In genomic region chr8:122677481-122678021, GRCm38 (mm10) we compare ENCODE assay signal across 8 mouse cellular contexts. TPM values are rescaled to one million over a fixed set of nuclear protein-coding genes. Genes with fewer than 3 reads are reported as not detected.
DNase-seq lines count a peak whose midpoint lies in the region; ATAC-seq and TF ChIP-seq lines count a peak whose summit lies in the region.

No protein-coding gene starts in this region.

- DNase-seq in adrenal gland, adult (ENCODE audit: inconsistent age in 2 of 2, low spot score in 1 of 2), result peak; percentile 50 to 74
- DNase-seq in adrenal gland, postnatal 25 days, result no peak
- DNase-seq in liver, adult 2 months (ENCODE audit: extremely low read depth, low read depth, low spot score), result no peak
- DNase-seq in liver, result no peak
- DNase-seq in hindbrain, embryonic 11.5 days (ENCODE audit: low spot score), result peak; percentile 55
- DNase-seq in lung, postnatal 0 days (ENCODE audit: low spot score), result peak; percentile 32
- peak; percentile 70 to 76 for DNase-seq in thymus, adult 18-20 months
- DNase-seq in ovary, postnatal 36 days (ENCODE audit: low spot score), result no peak

- H3K36me3 ChIP-seq in liver, adult 2 months (ENCODE audit: control insufficient read depth, insufficient read depth, low read length), result no peaks in the 10 kb centered on the region
- no peaks in the 10 kb centered on the region for H3K36me3 ChIP-seq in hindbrain, embryonic 11.5 days (ENCODE audit: control insufficient read depth, insufficient read depth, low read length)
- H3K36me3 ChIP-seq in lung, postnatal 0 days (ENCODE audit: insufficient read depth, low read length), result no peaks in the 10 kb centered on the region

- 3% methylated on average over 34 of the region's 35 CpGs for WGBS in liver, adult 2 months
- WGBS in hindbrain, embryonic 11.5 days, result 1% methylated on average over 34 of the region's 35 CpGs
- WGBS in lung, postnatal 0 days, result 1% methylated on average over 29 of the region's 35 CpGs

- no peaks in the 10 kb centered on the region for H3K9me3 ChIP-seq in hindbrain, embryonic 11.5 days (ENCODE audit: control insufficient read depth, low read length)
- no peaks in the 10 kb centered on the region for H3K9me3 ChIP-seq in lung, postnatal 0 days (ENCODE audit: low read length)

- H3K4me3 ChIP-seq in liver, adult 2 months (ENCODE audit: insufficient read depth, low read depth, low read length), result peak overlapping the region; percentile 62
- peak overlapping the region; percentile 58 for H3K4me3 ChIP-seq in hindbrain, embryonic 11.5 days (ENCODE audit: low read depth, low read length)
- peak overlapping the region; percentile 81 for H3K4me3 ChIP-seq in lung, postnatal 0 days (ENCODE audit: low read depth, low read length)

- H3K27ac ChIP-seq in liver, adult 2 months (replicated peaks; ENCODE audit: insufficient read depth, low read depth, low read length), result peak overlapping the region; percentile 36
- H3K27ac ChIP-seq in hindbrain, embryonic 11.5 days (ENCODE audit: low read depth, low read length), result peak overlapping the region; percentile 86
- peak overlapping the region; percentile 94 for H3K27ac ChIP-seq in lung, postnatal 0 days (ENCODE audit: low read length)

- H3K9ac ChIP-seq in liver, adult 2 months (ENCODE audit: low read depth, low read length), result peak overlapping the region; percentile 80
- peak overlapping the region; percentile 83 for H3K9ac ChIP-seq in hindbrain, embryonic 11.5 days (ENCODE audit: low read depth, low read length)
- peak overlapping the region; percentile 65 for H3K9ac ChIP-seq in lung, postnatal 0 days (replicated peaks; ENCODE audit: low read depth)

- no peak for ATAC-seq in hindbrain, embryonic 11.5 days (ENCODE audit: low FRiP score)
- ATAC-seq in lung, postnatal 0 days, result no peak

- peak overlapping the region; percentile 97 for H3K4me2 ChIP-seq in hindbrain, embryonic 11.5 days (replicated peaks; ENCODE audit: low read depth, low read length)
- H3K4me2 ChIP-seq in lung, postnatal 0 days (replicated peaks; ENCODE audit: low read depth, low read length), result peak overlapping the region; percentile 97

- TF ChIP-seq CTCF in liver, adult 2 months (IDR thresholded peaks at IDR 0.05; ENCODE audit: low read depth, low read length), result no peak
- 0 out of 2 replicates have a peak, but pooled peaks have one; percentile 6 for TF ChIP-seq CTCF in lung, postnatal 0 days (IDR thresholded peaks at IDR 0.05)

- H3K27me3 ChIP-seq in liver, adult 2 months (ENCODE audit: control insufficient read depth, insufficient read depth, low read length), result 0 out of 2 replicates have a peak, but pooled peaks cover 6% of the 10 kb centered on the region
- H3K27me3 ChIP-seq in hindbrain, embryonic 11.5 days (ENCODE audit: control insufficient read depth, insufficient read depth, low read length), result peaks cover 41% of the 10 kb centered on the region
- peaks cover 22% of the 10 kb centered on the region; the same call in 1 of the 2 replicates for H3K27me3 ChIP-seq in lung, postnatal 0 days (replicated peaks; ENCODE audit: insufficient read depth, low read length)

- no peaks in the 10 kb centered on the region for H3K79me2 ChIP-seq in liver, adult 2 months (ENCODE audit: control insufficient read depth, insufficient read depth, low read length)

- TF ChIP-seq EP300 in lung, postnatal 0 days (IDR thresholded peaks at IDR 0.05), result no peak

- peaks cover 2% of the 10 kb centered on the region; the same call in 1 of the 2 replicates for H3K4me1 ChIP-seq in liver, adult 2 months (ENCODE audit: control insufficient read depth, insufficient read depth, low read length)
- peaks cover 7% of the 10 kb centered on the region; the same call in 1 of the 2 replicates for H3K4me1 ChIP-seq in hindbrain, embryonic 11.5 days (replicated peaks; ENCODE audit: control insufficient read depth, insufficient read depth, low read length)
- 0 out of 2 replicates have a peak, but pooled peaks cover 3% of the 10 kb centered on the region for H3K4me1 ChIP-seq in lung, postnatal 0 days (ENCODE audit: insufficient read depth, low read depth, low read length)

- TF ChIP-seq POLR2A in liver, adult 2 months (IDR thresholded peaks at IDR 0.05; ENCODE audit: extremely low read depth, insufficient read depth, low read length), result no peak

RNA-seq across cellular contexts. Expression of gene Cbfa2t3, which starts 21.4 kb away (rescaled TPM):
- total RNA-seq in adrenal gland, postnatal 25 days (2021), result 12.2 and 14.1 TPM in 2 replicates
- 0.28 and 0.40 TPM in 2 replicates for total RNA-seq in liver, adult 2 months (2014; rRNA removed)
- polyA plus RNA-seq in liver, adult 2 months (2012; rRNA removed), result 1.2 and 1.3 TPM in 2 replicates
- 7.3 and 8.9 TPM in 2 replicates for polyA plus RNA-seq in hindbrain, embryonic 11.5 days (2014; fragmentation: Nextera tagmentation; extraction: Ambion mirVana)
- 15.0 and 17.0 TPM in 2 replicates for polyA plus RNA-seq in lung, postnatal 0 days (2015; fragmentation: Nextera tagmentation; extraction: Ambion mirVana)

RNA-seq across cellular contexts. Expression of gene Pabpn1l, which starts 55.0 kb away (rescaled TPM):
- not detected in 2 replicates for total RNA-seq in adrenal gland, postnatal 25 days (2021)
- not detected in 2 replicates for total RNA-seq in liver, adult 2 months (2014; rRNA removed)
- polyA plus RNA-seq in liver, adult 2 months (2012; rRNA removed), result not detected in 2 replicates
- not detected in 2 replicates for polyA plus RNA-seq in hindbrain, embryonic 11.5 days (2014; fragmentation: Nextera tagmentation; extraction: Ambion mirVana)
- 0.12 TPM in 1 of 2 replicates, not detected in the other for polyA plus RNA-seq in lung, postnatal 0 days (2015; fragmentation: Nextera tagmentation; extraction: Ambion mirVana)

Comparison
In these comparisons a context has a peak if more than half of its experiments do, and no peak if none do; other contexts are left out.
1. DNase-seq: peak in adrenal gland, adult (2 of 2), hindbrain, embryonic 11.5 days (single experiment), lung, postnatal 0 days (single experiment) and thymus, adult 18-20 months (2 of 2); none in adrenal gland, postnatal 25 days (single experiment), liver, adult 2 months (single experiment), liver (single experiment) and ovary, postnatal 36 days (single experiment).
2. H3K27ac ChIP-seq: peak in every context shown above with its lines; median percentile 94 in lung, postnatal 0 days; 86 in hindbrain, embryonic 11.5 days; 36 in liver, adult 2 months.
3. Peak in every context shown above with its lines, with median percentiles within 50 percentile points of each other: H3K4me3 ChIP-seq and H3K9ac ChIP-seq.